Mouse (Mus musculus): Measurements from ENCODE around the gene Tnrc18. TPM values are rescaled to one million over a fixed set of nuclear protein-coding genes. Genes with fewer than 3 reads are reported as not detected.

Tnrc18 gene
- polyA plus RNA-seq, 1 experiment from 2014 or later, result 40.4 TPM

GRCm38 (mm10) chr5:142818435-142819360, 1.2 kb upstream of the Tnrc18 start:
- H3K27ac ChIP-seq (ENCODE audit: low read depth), result peak overlapping the region; percentile 100
- H3K27me3 ChIP-seq (ENCODE audit: insufficient read depth, low read length), result no peaks in the 10 kb centered on the region
- TF ChIP-seq CTCF (IDR thresholded peaks at IDR 0.05; ENCODE audit: low read depth), result peak; percentile 15; the same call in 1 of the 2 replicates
- H3K36me3 ChIP-seq (ENCODE audit: insufficient read depth), result peaks cover 5% of the 10 kb centered on the region; the same call in 1 of the 2 replicates
- H3K9ac ChIP-seq, result peak overlapping the region; percentile 100
- H3K4me3 ChIP-seq (ENCODE audit: low read depth, low read length), result peak overlapping the region; percentile 90
- ATAC-seq (ENCODE audit: insufficient read depth) (no peak), DNase-seq (peak; percentile 94)
- under 1% methylated on average over 43 of the region's 43 CpGs for WGBS
- H3K9me3 ChIP-seq (ENCODE audit: low read depth, low read length), result no peaks in the 10 kb centered on the region
- H3K4me1 ChIP-seq (ENCODE audit: insufficient read depth), result no peaks in the 10 kb centered on the region
- peak overlapping the region; percentile 97 for H3K4me2 ChIP-seq

- no peaks in the 10 kb centered on the region for H3K9me3 ChIP-seq (ENCODE audit: low read depth, low read length)
- ATAC-seq (ENCODE audit: insufficient read depth), result no peak
- H3K4me2 ChIP-seq, result peak overlapping the region; percentile 97
- peaks cover 16% of the 10 kb centered on the region for H3K36me3 ChIP-seq (ENCODE audit: insufficient read depth)
- no peak for TF ChIP-seq CTCF (IDR thresholded peaks at IDR 0.05; ENCODE audit: low read depth)
- H3K4me3 ChIP-seq (ENCODE audit: low read depth, low read length), result peak overlapping the region; percentile 90
- H3K27me3 ChIP-seq (ENCODE audit: insufficient read depth, low read length), result no peaks in the 10 kb centered on the region
- H3K27ac ChIP-seq (ENCODE audit: low read depth), result peak overlapping the region; percentile 100
- peak overlapping the region; percentile 100 for H3K9ac ChIP-seq
- H3K4me1 ChIP-seq (ENCODE audit: insufficient read depth), result peaks cover 11% of the 10 kb centered on the region
- under 1% methylated on average over 71 of the region's 71 CpGs for WGBS
- peak; percentile 67 for DNase-seq
These were observed 495 bp downstream of the Tnrc18 start for GRCm38 (mm10) chr5:142816811-142817523.

- H3K27ac ChIP-seq (ENCODE audit: low read depth), result peak overlapping the region; percentile 100
- WGBS, result under 1% methylated on average over 39 of the region's 39 CpGs
- ATAC-seq (ENCODE audit: insufficient read depth) (no peak), DNase-seq (peak; percentile 74)
- no peak for TF ChIP-seq CTCF (IDR thresholded peaks at IDR 0.05; ENCODE audit: low read depth)
- H3K36me3 ChIP-seq (ENCODE audit: insufficient read depth), result peaks cover 22% of the 10 kb centered on the region
- peak overlapping the region; percentile 90 for H3K4me3 ChIP-seq (ENCODE audit: low read depth, low read length)
- peaks cover 16% of the 10 kb centered on the region for H3K4me1 ChIP-seq (ENCODE audit: insufficient read depth)
- no peaks in the 10 kb centered on the region for H3K9me3 ChIP-seq (ENCODE audit: low read depth, low read length)
- H3K27me3 ChIP-seq (ENCODE audit: insufficient read depth, low read length), result no peaks in the 10 kb centered on the region
- H3K9ac ChIP-seq, result peak overlapping the region; percentile 100
- H3K4me2 ChIP-seq, result peak overlapping the region; percentile 97
These were observed 1.2 kb downstream of the Tnrc18 start for GRCm38 (mm10) chr5:142816031-142816810.

GRCm38 (mm10) chr5:142815421-142816001, 2.0 kb downstream of the Tnrc18 start:
- no peaks in the 10 kb centered on the region for H3K27me3 ChIP-seq (ENCODE audit: insufficient read depth, low read length)
- peaks cover 20% of the 10 kb centered on the region for H3K4me1 ChIP-seq (ENCODE audit: insufficient read depth)
- H3K9me3 ChIP-seq (ENCODE audit: low read depth, low read length), result no peaks in the 10 kb centered on the region
- ATAC-seq (ENCODE audit: insufficient read depth) (no peak), DNase-seq (peak; percentile 64)
- peak overlapping the region; percentile 100 for H3K27ac ChIP-seq (ENCODE audit: low read depth)
- peak overlapping the region; percentile 90 for H3K4me3 ChIP-seq (ENCODE audit: low read depth, low read length)
- H3K4me2 ChIP-seq, result peak overlapping the region; percentile 97
- TF ChIP-seq CTCF (IDR thresholded peaks at IDR 0.05; ENCODE audit: low read depth), result no peak
- peak overlapping the region; percentile 100 for H3K9ac ChIP-seq
- under 1% methylated on average over 30 of the region's 30 CpGs for WGBS
- H3K36me3 ChIP-seq (ENCODE audit: insufficient read depth), result peaks cover 25% of the 10 kb centered on the region

GRCm38 (mm10) chr5:142814711-142815420, 2.6 kb downstream of the Tnrc18 start:
- DNase-seq (peak; percentile 44), ATAC-seq (ENCODE audit: insufficient read depth) (no peak)
- TF ChIP-seq CTCF (IDR thresholded peaks at IDR 0.05; ENCODE audit: low read depth), result no peak
- Histone ChIP-seq H3K36me3 (ENCODE audit: insufficient read depth) (peaks cover 28% of the 10 kb centered on the region), H3K4me1 (ENCODE audit: insufficient read depth) (peaks cover 20% of the 10 kb centered on the region), H3K27me3 (ENCODE audit: insufficient read depth, low read length) (no peaks in the 10 kb centered on the region), H3K27ac (ENCODE audit: low read depth) (peak overlapping the region; percentile 100), H3K4me3 (ENCODE audit: low read depth, low read length) (peak overlapping the region; percentile 90), H3K9me3 (ENCODE audit: low read depth, low read length) (no peaks in the 10 kb centered on the region), H3K9ac (peak overlapping the region; percentile 100), H3K4me2 (peak overlapping the region; percentile 97)
- whole genome bisulfite sequencing, result under 1% methylated on average over 62 of the region's 62 CpGs

GRCm38 (mm10) chr5:142814161-142814651, 3.3 kb downstream of the Tnrc18 start:
- Histone ChIP-seq H3K36me3 (ENCODE audit: insufficient read depth) (peaks cover 35% of the 10 kb centered on the region), H3K9ac (peak overlapping the region; percentile 100), H3K27ac (ENCODE audit: low read depth) (peak overlapping the region; percentile 100), H3K4me3 (ENCODE audit: low read depth, low read length) (peak overlapping the region; percentile 90), H3K27me3 (ENCODE audit: insufficient read depth, low read length) (no peaks in the 10 kb centered on the region), H3K4me2 (peak overlapping the region; percentile 97), H3K4me1 (ENCODE audit: insufficient read depth) (peaks cover 20% of the 10 kb centered on the region), H3K9me3 (ENCODE audit: low read depth, low read length) (no peaks in the 10 kb centered on the region)
- DNase-seq (peak; percentile 62), ATAC-seq (ENCODE audit: insufficient read depth) (no peak)
- under 1% methylated on average over 22 of the region's 22 CpGs for WGBS
- TF ChIP-seq CTCF (IDR thresholded peaks at IDR 0.05; ENCODE audit: low read depth), result no peak
